Mouse (Mus musculus) kidney, postnatal 0 days (tissue): ENCODE measurements around the gene Amph. TPM values are rescaled to one million over a fixed set of nuclear protein-coding genes. Genes with fewer than 3 reads are reported as not detected.

Source experiments
- ATAC-seq: fragments of 200-750 bp; cut with Nextera tagmentation; replicated peaks from 2 replicates; pipeline ENCODE4 v1.8.0; 2017; ENCODE audit warnings: low read depth, moderate number of reproducible peaks, moderate TSS enrichment, moderate library complexity; ENCODE audit not compliant: low FRiP score
- DNase-seq: peaks from one replicate; pipeline ENCODE4 v3.0.0-alpha.2; 2016; ENCODE audit warnings: low spot score
- H3K27ac ChIP-seq: fragments of 300-500 bp; sonication (generic); 2 replicates; pipeline ENCODE4 v1.5.1; 2014; ENCODE audit warnings: mild to moderate bottlenecking
- H3K27me3 ChIP-seq: fragments of 300-500 bp; sonication (generic); 2 replicates; pipeline ENCODE4 v1.6.1; 2014; ENCODE audit warnings: low read length, mixed read lengths; ENCODE audit not compliant: insufficient read depth
- H3K36me3 ChIP-seq: fragments of 300-500 bp; sonication (generic); 2 replicates; pipeline ENCODE4 v1.6.1; 2014; ENCODE audit warnings: low read length, mixed read lengths; ENCODE audit not compliant: insufficient read depth
- H3K4me1 ChIP-seq: fragments of 300-500 bp; sonication (generic); replicated peaks from 2 replicates; pipeline ENCODE4 v1.6.1; 2014; ENCODE audit warnings: antibody characterized with exemption, low read length, mixed read lengths; ENCODE audit not compliant: insufficient read depth
- H3K4me2 ChIP-seq: fragments of 300-500 bp; sonication (generic); 2 replicates; pipeline ENCODE4 v1.6.1; 2014; ENCODE audit warnings: mild to moderate bottlenecking, low read length, moderate library complexity, mixed read lengths
- H3K4me3 ChIP-seq: fragments of 300-500 bp; sonication (generic); replicated peaks from 2 replicates; pipeline ENCODE4 v1.5.1; 2014; ENCODE audit warnings: low read depth, low read length
- H3K9ac ChIP-seq: fragments of 300-500 bp; sonication (generic); 2 replicates; pipeline ENCODE4 v1.6.1; 2014; ENCODE audit warnings: low read depth, low read length
- H3K9me3 ChIP-seq: fragments of 300-500 bp; sonication (generic); replicated peaks from 2 replicates; pipeline ENCODE4 v1.6.1; 2016; ENCODE audit warnings: low read length, inconsistent platforms, mixed read lengths
- CTCF ChIP-seq: IDR thresholded peaks from 2 replicates; pipeline ENCODE4 v1.5.1; 2016; ENCODE audit warnings: antibody characterized with exemption, low read depth, mild to moderate bottlenecking, moderate library complexity
- WGBS: fragments of 180-500 bp; shearing (Covaris S2); extraction: QIAGEN DNeasy Blood & Tissue Kit; methylation state at CpG from one replicate; pipeline ENCODE4 v1.1.7; 2014; 5-methylcytosine and 5-hydroxymethylcytosine counted together
- polyA plus RNA-seq: library from polyadenylated mRNA; unstranded; fragments of >200 nt; fragmentation: Nextera tagmentation; extraction: Ambion mirVana; gene quantifications from 2 replicates; pipeline ENCODE4 v1.2.1, GENCODE M21; 2015

The Amph gene
- polyA plus RNA-seq, 1 experiment from 2014 or later: 7.2 TPM

- no peak for TF ChIP-seq CTCF
- no peak for DNase-seq
- ATAC-seq: no peak
- no peaks in the 10 kb centered on the region for H3K36me3 ChIP-seq
- no peak overlapping the region for H3K4me3 ChIP-seq
- H3K27ac ChIP-seq: no peak overlapping the region
- H3K4me2 ChIP-seq: no peak overlapping the region
- H3K27me3 ChIP-seq: no peaks in the 10 kb centered on the region
- 84% methylated on average over 5 of the region's 5 CpGs for WGBS
- no peak overlapping the region for H3K9ac ChIP-seq
- no peaks in the 10 kb centered on the region for H3K9me3 ChIP-seq
- H3K4me1 ChIP-seq: no peaks in the 10 kb centered on the region
Measured at GRCm38 (mm10) chr13:19126912-19127552, 179.0 kb downstream of the Amph start.

DNA sequence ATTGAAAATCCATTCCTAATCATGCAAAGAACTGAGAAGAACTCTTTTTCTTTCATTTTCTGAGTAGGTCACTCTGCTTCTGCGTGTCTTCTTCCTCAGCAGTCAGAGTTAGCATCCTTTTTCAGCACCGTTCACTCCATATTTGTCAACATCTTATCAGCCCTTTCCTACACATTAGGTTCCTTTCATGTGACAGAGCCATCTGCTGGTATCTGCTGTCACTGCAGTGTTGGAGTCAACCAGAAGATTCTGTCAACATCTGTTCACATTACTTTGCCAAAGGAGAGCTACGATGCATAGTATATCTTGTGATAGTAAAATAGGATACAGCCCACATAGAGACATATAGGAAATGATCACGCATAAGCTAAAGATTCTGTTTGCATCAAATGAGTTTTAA is 185.8 kb downstream of the Amph start:
- Histone ChIP-seq H3K9ac (no peak overlapping the region), H3K4me2 (no peak overlapping the region), H3K27me3 (no peaks in the 10 kb centered on the region), H3K9me3 (no peaks in the 10 kb centered on the region), H3K36me3 (no peaks in the 10 kb centered on the region), H3K27ac (no peak overlapping the region), H3K4me3 (no peak overlapping the region), H3K4me1 (no peaks in the 10 kb centered on the region)
- TF ChIP-seq CTCF: peak; percentile 80
- ATAC-seq (no peak), DNase-seq (peak; percentile 46)
- 40% methylated on average over 4 of the region's 4 CpGs for WGBS

- Histone ChIP-seq H3K9ac (no peak overlapping the region), H3K9me3 (no peaks in the 10 kb centered on the region), H3K4me2 (no peak overlapping the region), H3K27ac (no peak overlapping the region), H3K4me3 (no peak overlapping the region), H3K27me3 (no peaks in the 10 kb centered on the region), H3K36me3 (no peaks in the 10 kb centered on the region), H3K4me1 (no peaks in the 10 kb centered on the region)
- DNase-seq (no peak), ATAC-seq (no peak)
- 68% methylated on average over 7 of the region's 7 CpGs for WGBS
- TF ChIP-seq CTCF: no peak
Measured at GRCm38 (mm10) chr13:19137212-19137611, 189.2 kb downstream of the Amph start.

DNA sequence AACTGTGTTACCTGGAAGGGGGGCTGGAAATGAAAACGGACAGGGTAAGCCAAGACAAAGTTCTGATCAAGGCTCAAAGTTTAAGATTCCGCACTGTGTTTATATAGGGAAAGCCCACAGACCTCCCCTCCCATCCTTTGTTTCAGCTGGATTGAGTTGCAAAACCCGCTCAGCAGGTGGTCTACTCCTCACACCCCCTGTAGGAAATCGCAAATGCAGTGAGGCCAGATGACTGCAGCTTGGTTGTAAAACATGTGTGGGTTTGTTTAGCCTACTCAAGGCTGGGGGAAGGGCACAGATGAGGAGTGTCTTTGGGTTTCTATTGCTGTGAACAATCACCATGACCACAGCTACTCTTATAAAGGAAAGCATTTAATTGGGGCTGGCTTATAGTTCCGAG is 189.9 kb downstream of the Amph start:
- Histone ChIP-seq H3K27me3 (no peaks in the 10 kb centered on the region), H3K4me3 (no peak overlapping the region), H3K9me3 (no peaks in the 10 kb centered on the region), H3K9ac (no peak overlapping the region), H3K4me1 (no peaks in the 10 kb centered on the region), H3K27ac (no peak overlapping the region), H3K36me3 (no peaks in the 10 kb centered on the region), H3K4me2 (no peak overlapping the region)
- ATAC-seq (0 out of 2 replicates have a peak, but pooled peaks have one; percentile 33), DNase-seq (peak; percentile 3)
- no peak for TF ChIP-seq CTCF
- 27% methylated on average over 5 of the region's 5 CpGs for WGBS

DNA sequence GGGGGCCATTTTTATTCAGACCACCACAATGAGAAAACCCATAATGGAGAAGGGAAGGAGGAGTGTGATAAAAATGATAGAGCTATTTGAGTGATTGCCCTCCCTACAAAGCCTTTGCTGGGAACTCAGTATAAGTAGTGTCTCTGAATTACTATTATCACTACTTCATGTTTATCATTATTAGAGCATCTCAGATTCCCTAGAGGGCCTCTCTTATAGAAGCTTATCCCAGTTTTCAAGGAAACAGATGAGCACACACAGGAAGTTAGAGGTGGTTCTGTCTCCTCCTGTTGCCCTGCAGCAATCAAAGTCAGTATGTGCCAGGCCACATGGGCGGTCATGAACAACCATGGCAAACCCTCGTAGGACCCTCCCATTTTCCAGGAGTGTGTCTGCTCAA is 190.5 kb downstream of the Amph start:
- H3K4me1 ChIP-seq: no peaks in the 10 kb centered on the region
- no peak overlapping the region for H3K4me2 ChIP-seq
- H3K36me3 ChIP-seq: no peaks in the 10 kb centered on the region
- H3K27me3 ChIP-seq: no peaks in the 10 kb centered on the region
- no peak for TF ChIP-seq CTCF
- no peak overlapping the region for H3K27ac ChIP-seq
- 83% methylated on average over 2 of the region's 2 CpGs for WGBS
- DNase-seq: no peak
- ATAC-seq: no peak
- no peak overlapping the region for H3K4me3 ChIP-seq
- no peak overlapping the region for H3K9ac ChIP-seq
- H3K9me3 ChIP-seq: no peaks in the 10 kb centered on the region

- Histone ChIP-seq H3K9me3 (no peaks in the 10 kb centered on the region), H3K4me2 (no peak overlapping the region), H3K4me3 (no peak overlapping the region), H3K9ac (no peak overlapping the region), H3K4me1 (no peaks in the 10 kb centered on the region), H3K27me3 (no peaks in the 10 kb centered on the region), H3K36me3 (no peaks in the 10 kb centered on the region), H3K27ac (no peak overlapping the region)
- DNase-seq (no peak), ATAC-seq (no peak)
- WGBS: 90% methylated on average over 7 of the region's 7 CpGs
- TF ChIP-seq CTCF: no peak
Measured at GRCm38 (mm10) chr13:19139104-19139503, 191.1 kb downstream of the Amph start.

- no peak overlapping the region for H3K9ac ChIP-seq
- H3K27me3 ChIP-seq: no peaks in the 10 kb centered on the region
- DNase-seq (no peak), ATAC-seq (no peak)
- 48% methylated on average over 1 of the region's 1 CpGs for WGBS
- H3K4me2 ChIP-seq: no peak overlapping the region
- no peaks in the 10 kb centered on the region for H3K36me3 ChIP-seq
- no peak for TF ChIP-seq CTCF
- H3K4me1 ChIP-seq: no peaks in the 10 kb centered on the region
- no peak overlapping the region for H3K4me3 ChIP-seq
- no peak overlapping the region for H3K27ac ChIP-seq
- H3K9me3 ChIP-seq: no peaks in the 10 kb centered on the region
Measured at GRCm38 (mm10) chr13:19139771-19140170, 191.8 kb downstream of the Amph start.
